Mouse (Mus musculus) fibroblast of lung, adult 2 months (primary cell): ENCODE results near the gene Erich4.

Source experiments
- DNase-seq: peaks from one replicate; pipeline ENCODE4 v3.0.0-alpha.2; 2011; ENCODE audit warnings: low read depth

The Erich4 gene

GRCm38 (mm10) chr7:25623857-25624370, 8.2 kb upstream of the Erich4 start:
- no peak for DNase-seq

- DNase-seq: no peak
Measured at GRCm38 (mm10) chr7:25620751-25621150, 5.1 kb upstream of the Erich4 start.

- no peak for DNase-seq
Measured at GRCm38 (mm10) chr7:25620101-25620500, 4.4 kb upstream of the Erich4 start.

DNA sequence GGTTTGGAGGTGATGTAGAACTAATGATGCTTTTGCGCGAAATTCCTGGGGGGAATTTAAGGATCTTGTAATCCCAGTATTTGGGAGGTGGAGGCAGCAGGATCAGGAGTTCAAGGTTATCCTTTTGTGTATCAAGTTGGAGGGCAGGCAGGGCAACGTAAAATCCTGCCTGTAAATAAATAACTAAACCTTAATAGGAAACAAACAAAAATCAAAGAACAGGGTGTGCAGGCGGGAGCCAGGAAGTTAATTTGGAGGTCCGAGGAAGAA, 4.0 kb upstream of the Erich4 start:
- DNase-seq: no peak

GRCm38 (mm10) chr7:25618865-25619721, 3.4 kb upstream of the Erich4 start, which contains the start of gene Dmac2:
Dmac2 (plus strand) TSS chr7:25619414.
- DNase-seq: peak; percentile 72

- DNase-seq: no peak
Measured at GRCm38 (mm10) chr7:25617376-25618160, 1.9 kb upstream of the Erich4 start.

DNA sequence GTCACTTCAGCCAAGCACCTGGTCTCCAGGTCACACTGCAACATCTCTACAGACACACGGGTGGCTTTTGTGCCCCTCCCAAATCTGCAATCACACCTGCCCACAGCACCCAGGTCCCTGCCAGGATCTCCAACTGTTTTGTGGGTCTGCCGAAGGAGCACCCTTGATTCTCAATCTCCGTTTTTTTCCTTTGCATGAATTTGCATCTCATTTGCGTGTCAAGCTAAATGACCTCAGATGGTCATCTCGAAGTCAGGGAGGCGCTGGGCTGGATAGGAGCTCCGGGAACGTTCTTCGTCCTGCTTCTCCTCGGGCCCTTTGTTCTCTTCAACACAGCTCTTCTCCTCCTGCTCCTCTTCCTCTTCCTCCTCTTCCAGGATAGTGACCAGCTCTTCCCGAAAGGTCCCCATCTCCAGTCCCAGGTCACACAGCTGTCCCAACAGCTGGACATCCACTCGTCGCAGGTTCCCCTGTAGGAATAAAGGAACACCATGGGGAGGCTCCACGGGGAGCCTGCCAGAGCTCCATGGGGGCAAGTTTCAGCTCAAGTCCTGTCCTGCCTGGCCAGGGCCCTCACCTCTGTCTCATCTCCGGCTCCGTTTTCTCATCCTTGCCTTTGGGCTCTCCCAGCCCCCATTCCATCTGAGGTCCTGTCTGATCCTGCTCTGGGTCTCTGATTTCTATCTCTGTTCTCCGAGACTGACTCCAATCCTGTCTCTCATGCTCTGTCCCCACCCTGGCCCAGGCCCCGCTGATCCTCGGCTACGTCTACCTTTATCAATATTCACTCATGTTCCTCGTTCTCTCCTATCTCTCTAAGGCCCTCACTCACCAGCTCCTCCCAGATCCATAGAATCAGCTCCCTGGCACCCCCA, 624 bp downstream of the Erich4 start:
- DNase-seq: no peak

- no peak for DNase-seq
Measured at GRCm38 (mm10) chr7:25614086-25614485, 1.6 kb downstream of the Erich4 start.

DNA sequence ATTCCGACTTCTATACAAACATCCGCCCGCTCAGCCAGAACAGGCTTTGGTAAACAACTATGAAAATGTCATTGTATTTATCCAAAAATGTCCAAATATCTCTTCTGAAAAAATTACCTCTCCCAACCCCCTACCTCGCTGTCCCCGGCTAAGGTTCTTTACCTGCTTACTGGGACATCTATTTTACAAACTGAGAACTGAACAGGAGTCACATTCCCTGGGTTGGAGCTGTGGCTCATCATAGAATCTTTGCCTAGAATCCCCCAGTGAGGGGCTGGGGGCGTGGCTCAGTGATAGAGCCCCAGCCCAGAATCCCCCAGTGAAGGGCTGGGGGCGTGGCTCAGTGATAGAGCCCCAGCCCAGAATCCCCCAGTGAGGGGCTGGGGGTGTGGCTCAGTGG, 4.2 kb downstream of the Erich4 start:
- DNase-seq: no peak

DNA sequence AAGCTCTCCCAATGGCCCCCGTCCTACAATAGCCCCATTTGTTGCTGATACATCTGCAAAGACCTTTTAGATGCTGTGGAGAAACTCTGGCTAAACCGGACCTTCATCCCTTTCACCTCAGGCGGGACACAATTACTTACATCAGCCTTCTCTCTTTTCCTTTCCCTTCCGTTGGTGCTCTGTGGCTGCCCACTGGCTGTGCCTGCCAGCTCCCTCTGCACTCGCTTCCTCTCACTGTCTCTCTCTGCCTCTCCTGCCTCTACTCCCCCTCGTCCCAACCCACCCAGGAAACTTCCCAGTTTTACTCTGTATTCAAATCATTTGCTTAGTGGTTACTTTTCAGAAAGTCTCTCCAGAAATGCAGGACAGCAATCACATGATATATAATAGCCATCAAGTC, 5.6 kb downstream of the Erich4 start:
- DNase-seq: no peak

DNA sequence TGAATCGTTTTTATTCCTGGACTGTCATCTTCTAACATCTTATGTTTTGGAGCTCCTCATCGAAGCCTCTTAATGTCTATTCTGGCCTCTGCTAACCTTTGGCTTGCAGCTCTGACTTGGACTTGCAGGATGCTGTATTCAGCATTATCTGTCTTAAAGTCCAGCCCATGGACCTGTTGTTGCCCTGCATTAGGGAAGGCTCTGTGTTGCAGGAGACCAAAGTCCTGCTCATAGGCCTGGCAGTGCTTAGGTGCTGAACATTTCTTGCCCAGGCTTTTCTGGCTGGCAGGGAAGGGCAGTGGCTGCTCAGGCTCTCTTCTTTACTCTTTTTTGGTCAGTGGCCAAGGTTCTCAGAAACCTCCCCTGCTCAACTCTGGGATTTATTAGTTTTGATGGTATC, 8.5 kb downstream of the Erich4 start:
- no peak for DNase-seq

GRCm38 (mm10) chr7:25606625-25607063, 9.0 kb downstream of the Erich4 start:
- DNase-seq: no peak

DNA sequence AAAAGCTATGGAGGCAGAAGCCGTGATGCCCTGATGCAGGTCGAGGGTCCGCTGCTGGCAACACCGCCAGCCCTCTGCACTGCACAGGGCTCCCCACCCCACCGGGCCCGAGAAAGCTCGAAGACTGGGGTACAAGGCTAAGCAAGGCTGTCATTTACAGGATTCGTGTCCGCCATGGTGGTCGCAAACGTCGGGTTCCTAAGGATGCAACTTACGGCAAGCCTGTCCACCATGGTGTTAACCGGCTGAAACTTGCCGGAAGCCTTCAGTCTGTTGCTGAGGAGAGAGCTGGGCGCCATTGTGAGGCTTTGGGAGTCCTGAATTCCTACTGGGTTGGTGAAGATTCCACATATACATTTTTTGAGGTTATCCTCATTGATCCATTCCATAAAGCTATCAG, 14.3 kb downstream of the Erich4 start:
- no peak for DNase-seq

DNA sequence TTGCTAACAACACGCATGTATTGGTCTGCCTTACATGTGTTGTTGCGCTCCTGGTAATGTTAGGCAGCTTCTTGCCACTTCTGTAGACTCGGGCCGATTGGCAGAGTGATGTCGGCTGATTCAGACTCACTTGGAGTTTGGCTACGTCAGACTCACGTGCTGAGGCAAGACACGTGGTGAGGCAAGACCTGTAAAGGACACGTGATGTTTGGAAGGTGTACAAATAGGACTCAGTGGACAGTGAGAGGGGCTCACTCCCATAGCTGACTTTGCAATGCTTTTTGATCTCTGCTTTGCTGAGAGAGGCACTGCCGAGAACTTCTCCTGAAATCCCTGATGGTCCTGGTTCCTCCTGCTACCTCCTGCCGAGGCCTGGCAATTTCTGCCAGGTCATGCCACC, 15.0 kb downstream of the Erich4 start:
- DNase-seq: no peak

GRCm38 (mm10) chr7:25599663-25600062, 16.0 kb downstream of the Erich4 start:
- DNase-seq: peak; percentile 28

GRCm38 (mm10) chr7:25593859-25594258, 21.8 kb downstream of the Erich4 start:
- no peak for DNase-seq

DNA sequence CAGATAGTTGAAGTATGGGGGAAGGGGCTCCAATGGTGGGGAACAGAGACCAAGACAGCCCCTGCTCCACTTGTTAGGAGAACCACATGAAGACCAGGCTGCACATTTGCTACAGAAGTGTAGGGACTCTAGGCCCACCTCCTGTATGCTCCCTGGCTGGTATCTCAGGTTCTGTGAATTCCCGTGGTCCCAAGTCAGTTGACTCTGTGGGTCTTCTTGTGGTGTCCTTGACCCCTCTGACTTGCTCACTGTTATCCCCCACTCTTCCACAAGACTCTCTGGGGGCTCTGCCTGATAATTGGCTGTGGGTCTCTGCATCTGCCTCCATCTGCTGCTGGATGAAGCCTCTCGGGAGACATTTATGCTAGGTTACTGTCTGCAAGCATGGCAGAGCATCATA, 24.5 kb downstream of the Erich4 start:
- DNase-seq: no peak

- no peak for DNase-seq
Measured at GRCm38 (mm10) chr7:25585351-25586204, 30.1 kb downstream of the Erich4 start.

DNA sequence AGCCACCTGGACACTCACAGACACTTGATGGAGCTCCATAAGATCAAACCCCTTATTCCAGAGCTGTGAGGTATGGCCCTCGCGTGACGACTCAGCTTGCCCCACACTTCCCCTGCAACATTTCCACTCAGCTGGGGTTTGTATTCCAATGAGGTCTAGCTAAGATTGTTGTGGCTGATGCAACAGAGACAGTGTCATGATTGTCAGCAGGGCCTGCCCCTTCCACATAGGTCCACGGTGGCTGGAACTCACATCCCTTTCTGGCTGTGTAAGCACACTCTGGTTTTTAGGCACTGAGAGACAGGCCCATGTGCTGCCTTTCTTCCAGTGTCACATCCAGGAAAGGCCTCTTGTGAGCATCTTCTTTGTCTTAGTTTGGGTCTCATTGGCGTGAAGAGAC, 31.0 kb downstream of the Erich4 start:
- no peak for DNase-seq

GRCm38 (mm10) chr7:25582301-25582810, 33.3 kb downstream of the Erich4 start:
- DNase-seq: no peak

DNA sequence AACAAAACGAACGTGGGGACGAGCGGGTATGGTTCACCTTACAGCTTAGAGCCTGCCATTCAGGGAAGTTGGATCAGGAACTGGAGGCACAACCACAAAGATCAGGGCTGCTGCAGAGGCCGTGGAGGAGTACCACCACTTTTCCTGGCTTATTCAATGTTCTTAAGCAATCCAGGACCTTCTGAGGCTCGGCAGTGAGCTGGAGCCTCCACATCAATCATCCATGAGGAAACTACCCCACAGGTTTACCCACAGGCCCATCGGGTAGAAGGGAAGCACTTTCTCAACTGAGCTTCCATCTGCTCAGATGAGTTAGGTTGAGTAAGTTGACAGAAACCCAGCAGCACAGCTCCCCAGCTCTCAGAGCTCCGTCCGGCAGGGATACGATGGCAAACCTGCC, 36.3 kb downstream of the Erich4 start:
- no peak for DNase-seq
